ENCODE assay signal across 8 mouse cellular contexts in the genomic region with DNA sequence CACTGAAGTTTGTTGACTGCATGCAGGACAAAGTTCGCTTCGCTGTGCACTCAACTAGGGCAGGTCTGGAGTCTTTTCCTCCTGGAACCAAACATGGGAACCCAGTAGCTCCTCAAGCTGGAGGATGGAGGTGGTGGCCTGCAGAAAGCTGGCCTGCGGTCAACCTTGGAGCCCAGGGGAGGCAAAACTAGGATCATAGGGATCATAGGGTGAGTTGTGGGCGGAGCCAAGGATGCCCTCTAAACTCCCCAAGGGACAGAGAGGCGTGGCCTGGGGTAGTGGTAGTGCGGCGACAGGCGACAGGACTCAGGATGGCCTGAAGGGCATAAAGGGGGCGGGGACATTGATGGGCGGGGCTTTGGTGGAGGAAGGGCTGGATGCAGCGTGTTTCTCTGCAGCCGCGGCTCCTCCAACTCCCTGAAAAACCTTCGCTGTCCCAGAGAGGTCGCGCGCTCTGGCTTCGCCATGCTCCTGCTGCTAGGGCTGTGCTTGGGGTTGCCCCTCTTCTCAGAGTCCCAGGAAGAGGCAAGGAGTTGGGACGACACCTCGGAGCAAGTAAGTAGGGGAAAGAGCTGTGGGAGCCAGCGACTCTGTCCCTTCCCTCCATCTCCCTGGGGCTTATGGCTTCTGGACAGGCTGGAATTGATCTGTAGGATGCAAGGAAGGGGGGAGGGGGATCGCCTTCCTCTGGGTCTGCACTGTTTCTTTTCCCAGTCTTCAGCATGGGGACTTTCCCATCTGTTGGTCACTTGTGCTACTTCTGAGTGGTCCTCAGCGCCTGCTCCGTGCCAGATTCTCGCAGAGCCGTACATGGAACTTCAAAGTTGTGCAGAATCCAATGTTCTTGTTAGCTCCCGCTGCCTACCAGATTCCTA. TPM values are rescaled to one million over a fixed set of nuclear protein-coding genes. Genes with fewer than 3 reads are reported as not detected.
A peak's percentile ranks its signal among the peaks of the same experiment; 100 is the strongest.
DNase-seq lines count a peak whose midpoint lies in the region; ATAC-seq and TF ChIP-seq lines count a peak whose summit lies in the region.

A gene (plus strand): TSS at position 371 of the 875 bp plus-strand sequence.

- no peak within 1 kb of the TSS for H3K27ac ChIP-seq in forebrain, embryonic 14.5 days (ENCODE audit: low read depth, low read length)
- no peak within 1 kb of the TSS for H3K27ac ChIP-seq in hindbrain, embryonic 11.5 days (ENCODE audit: low read depth, low read length)

- no peak for TF ChIP-seq CTCF in E14TG2a.4 (conservative IDR thresholded peaks at IDR 0.05; ENCODE audit: low read length)

- no peaks in the 10 kb centered on the region for H3K9me3 ChIP-seq in E14TG2a.4 (ENCODE audit: low read length)
- H3K9me3 ChIP-seq in forebrain, embryonic 14.5 days (replicated peaks; ENCODE audit: control insufficient read depth, low read length): no peaks in the 10 kb centered on the region
- H3K9me3 ChIP-seq in hindbrain, embryonic 11.5 days (ENCODE audit: control insufficient read depth, low read length): no peaks in the 10 kb centered on the region

- peak within 1 kb of the TSS; percentile 76 for H3K4me2 ChIP-seq in forebrain, embryonic 14.5 days (ENCODE audit: low read length)
- peak within 1 kb of the TSS; percentile 89 for H3K4me2 ChIP-seq in hindbrain, embryonic 11.5 days (replicated peaks; ENCODE audit: low read depth, low read length)

- H3K4me3 ChIP-seq in E14TG2a.4 (replicated peaks; ENCODE audit: low read length): peak within 1 kb of the TSS; percentile 77
- H3K4me3 ChIP-seq in forebrain, embryonic 14.5 days (ENCODE audit: low read depth, low read length): peak within 1 kb of the TSS; percentile 33
- peak within 1 kb of the TSS; percentile 44 for H3K4me3 ChIP-seq in hindbrain, embryonic 11.5 days (ENCODE audit: low read depth, low read length)

- ATAC-seq in forebrain, embryonic 14.5 days: peak; percentile 79
- ATAC-seq in hindbrain, embryonic 11.5 days (ENCODE audit: low FRiP score): peak; percentile 93

- DNase-seq in adrenal gland, postnatal 14 days: peak; percentile 82
- DNase-seq in forebrain, embryonic 14.5 days (ENCODE audit: low spot score): peak; percentile 50
- peak; percentile 80 for DNase-seq in hindbrain, embryonic 11.5 days (ENCODE audit: low spot score)
- DNase-seq in layer of hippocampus, postnatal 36 days: peak in 1 of 2 experiments; percentile 7
- peak; percentile 54 to 61 for DNase-seq in lung, postnatal 4 days
- DNase-seq in spleen, adult 18-20 months: peak; percentile 52 to 64
- no peak for DNase-seq in frontal cortex, postnatal 14 days (ENCODE audit: low spot score in 2 of 2)

- H3K27me3 ChIP-seq in E14TG2a.4 (ENCODE audit: insufficient read depth, low read length): peaks cover 16% of the 10 kb centered on the region
- H3K27me3 ChIP-seq in forebrain, embryonic 14.5 days (replicated peaks; ENCODE audit: control insufficient read depth, insufficient read depth, low read length): no peaks in the 10 kb centered on the region
- no peaks in the 10 kb centered on the region for H3K27me3 ChIP-seq in hindbrain, embryonic 11.5 days (ENCODE audit: control insufficient read depth, insufficient read depth, low read length)

- peak within 1 kb of the TSS; percentile 50 for H3K9ac ChIP-seq in forebrain, embryonic 14.5 days (ENCODE audit: low read length)
- peak within 1 kb of the TSS; percentile 49 for H3K9ac ChIP-seq in hindbrain, embryonic 11.5 days (ENCODE audit: low read depth, low read length)

- no peaks in the 10 kb centered on the region for H3K36me3 ChIP-seq in E14TG2a.4 (ENCODE audit: insufficient read depth, low read length)
- no peaks in the 10 kb centered on the region for H3K36me3 ChIP-seq in forebrain, embryonic 14.5 days (ENCODE audit: control insufficient read depth, insufficient read depth, low read length)
- H3K36me3 ChIP-seq in hindbrain, embryonic 11.5 days (ENCODE audit: control insufficient read depth, insufficient read depth, low read length): no peaks in the 10 kb centered on the region

- peaks cover 22% of the 10 kb centered on the region for H3K4me1 ChIP-seq in E14TG2a.4 (replicated peaks; ENCODE audit: low read depth, low read length)
- peaks cover 5% of the 10 kb centered on the region for H3K4me1 ChIP-seq in forebrain, embryonic 14.5 days (ENCODE audit: control insufficient read depth, insufficient read depth, low read length)
- no peaks in the 10 kb centered on the region for H3K4me1 ChIP-seq in hindbrain, embryonic 11.5 days (replicated peaks; ENCODE audit: control insufficient read depth, insufficient read depth, low read length)

- 8% methylated on average over 27 of the region's 27 CpGs for WGBS in forebrain, embryonic 14.5 days
- 8% methylated on average over 27 of the region's 27 CpGs for WGBS in hindbrain, embryonic 11.5 days

RNA-seq across cellular contexts. Expression of the gene that starts here (rescaled TPM):
- 39.0 and 42.8 TPM in 2 replicates for total RNA-seq in adrenal gland, postnatal 14 days (2021)
- polyA plus RNA-seq in forebrain, embryonic 14.5 days (2014; fragmentation: Nextera tagmentation; extraction: Ambion mirVana): 3.4 and 5.8 TPM in 2 replicates
- polyA plus RNA-seq in hindbrain, embryonic 11.5 days (2014; fragmentation: Nextera tagmentation; extraction: Ambion mirVana): 5.3 and 5.6 TPM in 2 replicates
- total RNA-seq in layer of hippocampus, postnatal 36 days (2021): 10 to 100 TPM; 11.9 to 15.0 TPM

Comparison
In these comparisons a context has a peak if more than half of its experiments do, and no peak if none do; other contexts are left out.
1. DNase-seq: peak in adrenal gland, postnatal 14 days (single experiment), forebrain, embryonic 14.5 days (single experiment), hindbrain, embryonic 11.5 days (single experiment), lung, postnatal 4 days (2 of 2) and spleen, adult 18-20 months (2 of 2); none in frontal cortex, postnatal 14 days (0 of 2).
2. Peak in every context shown above with its lines, with median percentiles within 50 percentile points of each other: H3K4me3 ChIP-seq.